Mouse (Mus musculus) thymus, adult 2 months (tissue): ENCODE results near the gene Aldh3b2. TPM values are rescaled to one million over a fixed set of nuclear protein-coding genes. Genes with fewer than 3 reads are reported as not detected.

Experiments
- DNase-seq: peaks from one replicate; pipeline ENCODE4 v3.0.0; 2021
- H3K27ac ChIP-seq: fragments of 200-500 bp; 2 replicates; pipeline ENCODE4 v1.5.1; 2012; ENCODE audit warnings: low read length, control low read depth; ENCODE audit not compliant: control insufficient read depth, insufficient read depth
- H3K27me3 ChIP-seq: fragments of 200-500 bp; 2 replicates; pipeline ENCODE4 v1.6.1; 2012; ENCODE audit warnings: mild to moderate bottlenecking, low read length, moderate library complexity, mixed read lengths; ENCODE audit not compliant: control insufficient read depth, insufficient read depth
- H3K36me3 ChIP-seq: fragments of 200-500 bp; 2 replicates; pipeline ENCODE4 v1.6.1; 2012; ENCODE audit warnings: mild to moderate bottlenecking, low read length, moderate library complexity; ENCODE audit not compliant: control insufficient read depth, insufficient read depth
- H3K4me1 ChIP-seq: fragments of 200-500 bp; replicated peaks from 2 replicates; pipeline ENCODE4 v1.6.1; 2012; ENCODE audit warnings: low read length; ENCODE audit not compliant: control insufficient read depth, insufficient read depth
- H3K4me3 ChIP-seq: fragments of 200-500 bp; 2 replicates; pipeline ENCODE4 v1.5.1; 2012; ENCODE audit warnings: mild to moderate bottlenecking, low read length, control low read depth, moderate library complexity; ENCODE audit not compliant: control insufficient read depth, insufficient read depth
- CTCF ChIP-seq: fragments of 200-500 bp; IDR thresholded peaks from 2 replicates; pipeline ENCODE4 v1.5.1; 2012; ENCODE audit warnings: mild to moderate bottlenecking, control low read depth, low read length, moderate library complexity, borderline replicate concordance; ENCODE audit not compliant: control insufficient read depth, poor library complexity, insufficient read depth; ENCODE audit errors: extremely low read depth
- POLR2A ChIP-seq: fragments of 200-500 bp; IDR thresholded peaks from 2 replicates; pipeline ENCODE4 v1.6.1; 2012; ENCODE audit warnings: mild to moderate bottlenecking, low read length, control low read depth, moderate library complexity; ENCODE audit not compliant: control insufficient read depth, poor library complexity, insufficient read depth; ENCODE audit errors: extremely low read depth
- WGBS: fragments of 180-500 bp; shearing (Covaris S2); methylation state at CpG from one replicate; pipeline ENCODE4 v1.1.7; 2018; 5-methylcytosine and 5-hydroxymethylcytosine counted together
- polyA plus RNA-seq: library from polyadenylated mRNA; depleted of rRNA; stranded (reverse); fragments of >200 nt; gene quantifications from 2 replicates; pipeline ENCODE4 v1.2.3, GENCODE M21; 2012

The Aldh3b2 gene
- polyA plus RNA-seq, 1 experiment, result 7.2 TPM

DNA sequence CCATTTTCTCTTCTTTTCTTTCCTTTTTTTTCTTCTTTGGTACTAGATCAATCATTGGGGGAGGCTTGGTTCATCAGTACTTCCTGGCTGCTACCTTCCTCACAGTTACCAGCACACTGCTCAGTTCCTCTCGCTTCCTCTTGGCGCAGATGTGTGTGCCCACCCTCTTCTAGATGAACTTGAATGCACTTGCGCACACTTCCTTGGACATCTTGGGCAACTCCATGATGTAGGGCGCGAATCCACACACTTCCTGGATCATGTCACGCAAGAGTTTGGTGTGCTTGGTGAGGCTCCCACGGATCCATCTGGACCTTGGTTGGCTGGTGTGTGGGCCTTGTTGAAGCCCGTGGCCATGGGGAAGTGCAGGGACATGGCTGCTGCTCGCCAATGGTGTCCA, 40.4 kb upstream of the Aldh3b2 start:
- no peak for DNase-seq
- Histone ChIP-seq H3K36me3 (no peaks in the 10 kb centered on the region), H3K4me3 (no peak overlapping the region), H3K27ac (0 out of 2 replicates have a peak overlapping the region, but pooled peaks have one; percentile 12), H3K4me1 (peaks cover 45% of the 10 kb centered on the region), H3K27me3 (no peaks in the 10 kb centered on the region)
- 76% methylated on average over 9 of the region's 9 CpGs for WGBS
- no peak for TF ChIP-seq POLR2A
- TF ChIP-seq CTCF, result 0 out of 2 replicates have a peak, but pooled peaks have one; percentile 17

DNA sequence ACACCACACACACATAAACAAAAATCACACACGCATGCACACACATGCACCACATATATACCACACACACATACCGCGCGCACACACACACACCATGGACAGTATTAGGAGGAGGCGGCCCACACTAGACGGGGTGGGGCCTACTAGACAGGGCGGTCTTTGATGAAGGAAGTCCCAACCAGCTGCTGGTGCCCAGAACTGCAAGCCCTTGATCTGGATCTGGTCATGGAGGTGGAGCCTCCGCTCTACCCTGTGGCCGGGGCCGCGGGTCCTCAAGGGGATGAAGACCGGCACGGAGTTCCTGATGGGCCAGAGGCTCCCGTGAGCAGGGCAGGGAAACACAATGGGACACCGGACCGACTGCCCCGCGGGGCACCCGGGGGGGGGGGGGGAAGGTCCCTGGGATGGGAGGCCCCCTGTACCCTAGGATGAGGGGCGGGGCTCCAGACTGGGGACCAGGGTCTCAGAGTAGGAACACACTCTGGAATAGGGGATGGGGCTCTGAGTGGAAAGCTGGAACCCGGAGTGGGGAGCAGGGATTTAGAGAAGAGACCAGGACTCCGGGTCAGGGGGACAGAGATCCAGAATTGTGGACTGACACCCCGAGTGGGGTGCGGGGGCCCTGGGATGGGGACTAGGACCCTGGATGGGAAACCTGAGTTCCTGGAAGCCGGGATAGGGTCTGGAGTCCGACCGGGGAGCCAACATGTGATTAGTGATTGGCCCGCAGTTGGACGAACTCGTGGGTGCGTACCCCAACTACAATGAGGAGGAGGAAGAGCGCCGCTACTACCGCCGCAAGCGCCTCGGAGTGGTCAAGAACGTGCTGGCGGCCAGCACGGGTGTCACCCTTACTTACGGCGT, 36.9 kb upstream of the Aldh3b2 start, which contains the start of gene Unc93b1:
TSS of gene Unc93b1 (plus strand) at position 155 of the 864 bp plus-strand sequence.
- DNase-seq, result no peak
- 5% methylated on average over 42 of the region's 42 CpGs for WGBS
- Histone ChIP-seq H3K36me3 (no peaks in the 10 kb centered on the region), H3K4me3 (peak within 1 kb of the TSS; percentile 66), H3K27me3 (no peaks in the 10 kb centered on the region), H3K4me1 (peaks cover 37% of the 10 kb centered on the region), H3K27ac (no peak within 1 kb of the TSS)
- TF ChIP-seq CTCF (no peak), POLR2A (no peak)

DNA sequence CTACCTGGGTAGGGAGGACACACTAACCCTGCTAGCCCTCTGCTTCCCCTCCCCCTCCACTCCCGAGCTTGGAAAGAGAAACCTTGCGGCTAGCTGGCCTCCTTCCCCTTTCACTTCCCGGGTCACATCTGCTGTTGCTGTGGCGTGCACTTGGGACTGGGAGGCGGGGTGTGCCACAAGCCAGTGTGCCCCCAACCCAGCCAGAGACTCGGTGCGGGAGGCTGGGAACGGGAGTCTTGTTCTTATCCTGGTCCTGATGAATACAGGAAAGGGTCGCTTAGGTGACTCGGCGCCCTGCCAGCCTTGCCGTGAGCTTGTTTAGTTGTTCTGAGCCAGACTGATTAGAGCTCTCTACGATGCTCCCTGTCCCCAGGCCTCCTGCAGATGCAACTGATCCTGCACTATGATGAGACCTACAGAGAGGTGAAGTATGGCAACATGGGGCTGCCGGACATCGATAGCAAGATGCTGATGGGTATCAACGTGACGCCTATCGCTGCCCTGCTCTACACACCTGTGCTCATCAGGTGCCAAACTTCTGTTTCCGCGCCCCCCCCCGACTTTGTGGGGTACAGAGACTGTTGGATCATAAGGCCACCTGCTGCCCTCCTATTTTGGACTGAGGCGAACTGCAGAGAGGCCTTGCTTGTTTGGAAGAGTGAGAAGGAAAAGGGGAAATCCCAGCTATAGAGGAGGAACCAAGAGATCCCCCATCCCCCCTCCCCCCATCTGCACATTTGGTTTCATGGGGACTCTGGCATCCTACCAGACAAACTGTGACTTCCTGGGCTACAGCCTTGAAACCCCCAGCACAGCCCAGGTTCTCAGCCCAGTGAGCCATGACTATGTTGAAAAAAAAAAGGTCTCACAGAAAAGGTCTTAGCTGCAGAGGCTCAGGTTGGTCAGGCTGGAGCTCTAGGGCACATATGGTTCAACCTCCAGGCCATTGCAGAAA, 36.0 kb upstream of the Aldh3b2 start:
- DNase-seq, result peak; percentile 51
- H3K36me3 ChIP-seq, result no peaks in the 10 kb centered on the region
- no peaks in the 10 kb centered on the region for H3K27me3 ChIP-seq
- peak overlapping the region; percentile 66 for H3K4me3 ChIP-seq
- TF ChIP-seq CTCF (no peak), POLR2A (no peak)
- no peak overlapping the region; the same call in 1 of the 2 replicates for H3K27ac ChIP-seq
- H3K4me1 ChIP-seq, result peaks cover 28% of the 10 kb centered on the region
- 1% methylated on average over 22 of the region's 22 CpGs for WGBS

DNA sequence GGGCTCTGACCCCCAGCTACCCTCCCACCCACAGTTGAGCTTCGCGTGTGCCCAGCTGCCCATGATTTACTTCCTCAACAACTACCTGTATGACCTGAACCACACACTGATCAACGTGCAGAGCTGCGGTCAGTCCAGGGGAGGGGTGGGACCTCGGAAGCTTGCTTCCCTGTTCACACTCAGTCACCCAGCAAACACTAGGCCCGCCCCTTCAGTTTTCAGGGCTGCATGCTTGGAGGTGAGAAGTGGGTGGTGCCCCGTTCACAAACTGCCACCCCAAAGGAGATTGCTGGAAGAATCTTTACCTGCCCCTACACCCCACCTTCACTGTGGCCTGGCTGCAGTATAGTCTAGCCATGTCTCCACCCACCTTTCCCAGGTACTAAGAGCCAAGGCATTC, 29.8 kb upstream of the Aldh3b2 start:
- TF ChIP-seq CTCF (no peak), POLR2A (no peak)
- no peaks in the 10 kb centered on the region for H3K36me3 ChIP-seq
- WGBS, result 90% methylated on average over 7 of the region's 7 CpGs
- no peak for DNase-seq
- H3K27ac ChIP-seq, result no peak overlapping the region
- H3K4me3 ChIP-seq, result no peak overlapping the region
- peaks cover 15% of the 10 kb centered on the region for H3K4me1 ChIP-seq
- no peaks in the 10 kb centered on the region for H3K27me3 ChIP-seq

DNA sequence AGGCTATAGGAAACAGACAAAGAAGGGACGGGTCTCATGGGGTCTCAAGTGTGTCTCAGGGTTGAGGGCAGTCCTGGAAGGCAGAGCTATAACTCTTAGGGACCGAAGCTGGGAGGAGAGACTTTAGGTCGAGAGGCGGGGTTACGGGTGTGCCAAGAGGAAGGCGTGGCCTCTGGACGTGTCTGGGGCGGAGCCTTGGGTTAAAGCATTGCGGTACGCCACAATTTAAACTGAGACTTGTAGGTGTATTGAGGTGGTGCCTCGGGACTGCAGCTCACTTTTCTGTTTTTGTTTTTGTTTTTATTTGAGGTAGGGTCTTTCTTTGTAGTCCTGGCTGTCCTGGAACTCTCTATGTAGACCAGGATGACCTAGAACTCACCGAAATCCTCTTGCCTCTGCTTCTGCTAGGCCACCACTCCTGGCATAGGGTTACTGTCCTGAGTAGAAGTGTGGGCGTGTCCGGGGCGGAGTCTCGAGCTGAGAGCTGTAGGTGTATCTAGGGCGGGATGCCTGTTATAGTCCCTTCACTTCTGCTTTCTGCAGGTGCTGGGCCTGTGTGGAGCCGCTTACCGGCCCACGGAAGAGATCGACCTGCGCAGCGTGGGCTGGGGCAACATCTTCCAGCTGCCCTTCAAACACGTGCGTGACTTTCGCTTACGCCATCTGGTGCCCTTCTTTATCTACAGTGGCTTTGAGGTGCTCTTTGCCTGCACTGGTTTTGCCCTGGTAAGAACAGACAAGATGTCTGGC, 29.0 kb upstream of the Aldh3b2 start:
- H3K4me3 ChIP-seq, result peak overlapping the region; percentile 41
- no peak overlapping the region for H3K27ac ChIP-seq
- peaks cover 15% of the 10 kb centered on the region for H3K4me1 ChIP-seq
- 19% methylated on average over 27 of the region's 27 CpGs for WGBS
- DNase-seq, result peak; percentile 61
- H3K36me3 ChIP-seq, result no peaks in the 10 kb centered on the region
- no peaks in the 10 kb centered on the region for H3K27me3 ChIP-seq
- TF ChIP-seq POLR2A, result no peak
- TF ChIP-seq CTCF, result no peak
